Mouse (Mus musculus) kidney, postnatal 10 days (tissue): Measurements from ENCODE around the gene Sapcd1.
"Not testable (repeated sequence)": the region's sequence is repeated elsewhere in the genome, so short reads cannot be mapped to it uniquely, and the experiment has no call there.

Source experiments
- DNase-seq: peaks from one replicate; pipeline ENCODE4 v3.0.0; 2021; ENCODE audit warnings: mixed read lengths

Gene Sapcd1

GRCm38 (mm10) chr17:35007387-35007991 lies 20.3 kb downstream of the Sapcd1 start:
- DNase-seq, result no peak

DNA sequence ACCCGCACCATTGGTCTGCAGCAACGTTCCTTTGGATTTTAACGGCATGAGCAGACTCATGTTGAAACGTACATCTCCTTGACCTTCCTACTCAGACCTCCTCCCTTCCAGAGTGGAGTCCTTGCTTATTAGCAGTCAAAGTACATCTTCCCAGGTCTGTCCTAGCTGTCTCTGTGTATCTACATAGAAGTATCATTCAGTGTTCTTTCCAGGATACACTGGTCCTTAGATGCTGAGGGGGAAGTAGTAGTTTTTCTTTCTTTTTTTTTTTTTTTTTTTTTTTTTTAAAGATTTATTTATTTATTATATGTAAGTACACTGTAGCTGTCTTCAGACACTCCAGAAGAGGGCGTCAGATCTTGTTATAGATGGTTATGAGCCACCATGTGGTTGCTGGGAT lies 21.9 kb downstream of the Sapcd1 start:
- not testable (repeated sequence) for DNase-seq

DNA sequence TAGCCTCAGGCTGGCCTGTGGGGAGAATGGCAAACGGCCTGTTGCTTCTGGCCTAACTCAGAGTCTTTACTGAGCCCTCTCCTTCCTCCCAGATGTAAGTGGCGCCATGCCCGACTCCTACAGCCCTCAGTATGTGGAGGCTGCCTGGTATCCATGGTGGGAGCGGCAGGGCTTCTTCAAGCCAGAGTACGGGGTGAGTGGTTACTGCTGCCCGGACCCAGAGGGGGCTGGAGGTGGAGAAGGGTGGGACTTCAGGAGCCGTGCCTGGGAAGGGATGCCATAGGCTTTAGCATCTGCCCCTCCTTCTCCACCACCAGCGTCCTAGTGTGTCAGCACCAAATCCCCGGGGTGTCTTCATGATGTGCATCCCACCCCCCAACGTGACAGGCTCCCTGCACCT lies 22.7 kb downstream of the Sapcd1 start:
- no peak for DNase-seq

DNA sequence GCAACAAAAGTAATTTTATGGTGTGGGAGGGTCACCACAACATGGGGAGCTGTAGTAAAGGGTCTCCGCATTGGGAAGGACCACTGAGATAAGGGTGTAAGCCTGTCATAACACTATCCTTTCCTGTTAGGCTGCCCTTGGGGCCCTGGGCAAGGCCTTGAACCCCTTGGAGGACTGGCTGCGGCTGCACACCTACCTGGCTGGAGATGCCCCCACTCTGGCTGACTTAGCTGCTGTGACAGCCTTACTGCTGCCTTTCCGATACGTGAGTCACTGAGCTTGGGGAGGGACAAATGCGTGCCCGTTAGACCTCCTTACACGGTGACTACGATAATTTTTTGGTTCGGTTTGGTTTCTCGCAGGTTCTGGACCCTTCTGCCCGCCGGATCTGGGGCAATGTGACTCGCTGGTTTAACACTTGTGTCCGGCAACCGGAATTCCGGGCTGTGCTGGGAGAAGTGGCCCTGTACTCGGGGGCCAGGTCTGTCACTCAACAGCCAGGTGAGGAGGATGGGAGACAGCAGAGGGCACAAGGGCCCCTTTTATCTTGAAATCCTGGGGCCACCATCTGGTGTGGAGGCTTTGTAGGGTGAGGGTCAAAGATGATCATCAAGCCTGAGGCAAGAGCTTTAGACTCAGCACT lies 23.6 kb downstream of the Sapcd1 start:
- no peak for DNase-seq

DNA sequence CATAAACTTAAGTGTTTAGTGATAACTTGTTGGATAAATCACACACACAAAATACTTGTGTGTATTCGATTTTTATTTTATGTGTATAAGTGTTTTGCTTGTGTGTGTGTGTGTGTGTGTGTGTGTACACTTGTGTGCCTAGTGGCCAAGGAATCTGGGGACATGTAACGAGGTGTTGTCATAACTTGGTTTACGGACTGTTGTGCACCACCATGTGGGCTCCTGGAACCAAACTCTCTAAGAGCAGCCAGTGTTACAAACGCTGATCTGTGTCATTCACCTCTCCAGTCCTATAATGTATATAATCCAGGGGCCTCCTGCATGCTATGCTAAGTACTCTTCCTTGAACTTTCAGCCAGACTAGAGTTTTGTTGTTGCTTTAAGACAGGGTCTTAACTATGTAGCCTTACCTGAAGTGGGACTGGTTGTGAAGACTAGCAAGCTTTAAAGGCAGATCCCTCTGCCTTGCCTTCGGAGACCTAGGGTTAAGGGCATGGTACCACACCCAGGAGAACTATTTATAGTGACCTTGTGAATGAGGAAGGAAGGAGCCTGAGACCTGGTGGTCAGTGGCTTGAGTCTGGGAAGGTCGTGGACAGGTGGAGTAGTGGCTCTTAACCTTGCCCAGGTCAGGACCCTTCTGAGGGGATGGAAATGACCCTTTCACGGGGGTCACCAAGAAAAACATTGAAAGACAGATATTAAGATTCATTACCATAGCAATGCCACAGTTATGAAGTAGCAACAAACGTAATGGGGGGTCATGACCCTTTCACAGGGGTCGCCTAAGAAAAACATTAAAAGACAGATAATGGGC lies 24.6 kb downstream of the Sapcd1 start:
- DNase-seq, result no peak

DNA sequence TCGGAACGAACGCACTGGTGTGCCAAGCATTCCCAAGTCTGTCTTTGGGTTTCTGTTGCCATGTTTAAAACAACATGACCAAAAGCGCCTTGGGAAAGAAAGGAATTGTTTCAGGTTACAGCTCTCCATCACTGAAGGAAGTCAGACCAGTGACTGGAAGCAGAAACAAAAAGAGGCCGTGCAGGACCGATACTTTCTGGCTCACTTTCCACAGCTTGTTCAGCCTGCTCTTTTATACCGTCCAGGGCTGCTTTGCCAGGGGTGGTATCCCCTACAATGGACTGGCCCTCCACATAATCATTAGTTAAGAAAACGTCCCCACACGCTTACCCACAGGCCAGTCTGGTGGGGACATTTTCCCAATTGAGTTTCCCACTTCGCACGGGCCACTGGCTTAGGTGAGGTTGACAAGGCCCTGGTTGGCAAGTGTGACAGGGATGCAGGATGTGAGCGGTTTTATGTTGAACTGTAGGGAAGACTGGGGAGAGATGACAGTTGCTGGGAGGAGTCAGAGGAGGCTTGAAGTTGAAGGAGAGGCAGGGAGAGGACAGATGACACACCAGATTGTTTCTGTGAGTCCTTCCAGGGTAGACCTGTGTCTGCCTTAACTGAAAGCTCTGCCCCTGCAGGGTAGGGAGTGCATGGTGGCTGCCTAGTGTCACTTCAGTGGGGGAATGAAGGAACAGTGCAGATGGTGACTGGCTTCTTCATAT lies 25.5 kb downstream of the Sapcd1 start:
- DNase-seq, result peak; percentile 6

DNA sequence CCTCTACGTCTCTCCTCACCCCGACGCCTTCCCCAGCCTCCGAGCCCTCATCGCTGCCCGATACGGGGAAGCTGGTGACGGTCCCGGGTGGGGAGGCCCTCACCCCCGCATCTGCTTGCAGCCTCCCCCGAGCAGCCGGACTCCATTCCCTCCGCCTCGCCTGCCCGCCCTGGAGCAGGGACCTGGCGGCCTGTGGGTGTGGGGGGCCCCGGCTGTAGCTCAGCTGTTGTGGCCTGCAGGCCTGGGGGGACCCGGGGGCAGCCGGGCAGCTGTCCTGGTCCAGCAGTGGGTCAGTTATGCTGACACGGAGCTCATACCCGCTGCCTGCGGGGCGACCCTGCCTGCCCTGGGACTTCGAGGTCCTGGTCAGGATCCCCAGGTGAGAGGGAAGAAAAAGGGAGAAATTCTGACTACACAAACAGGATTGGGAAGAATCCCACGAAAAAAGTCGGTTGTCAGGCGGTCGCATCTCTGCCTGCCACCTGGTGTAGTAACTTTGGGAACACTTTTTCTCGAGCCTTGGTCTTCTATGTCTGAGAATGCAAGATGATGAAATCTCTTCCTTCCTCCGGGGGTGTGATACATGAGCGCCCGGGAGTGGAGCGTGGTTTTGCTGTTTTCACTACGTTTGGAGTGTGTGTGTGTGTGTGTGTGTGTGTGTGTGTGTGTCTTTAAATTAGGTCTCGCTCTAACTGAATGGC lies 26.2 kb downstream of the Sapcd1 start:
- peak; percentile 47 for DNase-seq

- DNase-seq, result peak; percentile 92
Measured at GRCm38 (mm10) chr17:35000717-35001451, 26.9 kb downstream of the Sapcd1 start, which contains the start of gene Vars. Gene Vars (plus strand): TSS chr17:35000987.

- peak; percentile 26 for DNase-seq
Measured at GRCm38 (mm10) chr17:34999871-35000716, 27.7 kb downstream of the Sapcd1 start.

DNA sequence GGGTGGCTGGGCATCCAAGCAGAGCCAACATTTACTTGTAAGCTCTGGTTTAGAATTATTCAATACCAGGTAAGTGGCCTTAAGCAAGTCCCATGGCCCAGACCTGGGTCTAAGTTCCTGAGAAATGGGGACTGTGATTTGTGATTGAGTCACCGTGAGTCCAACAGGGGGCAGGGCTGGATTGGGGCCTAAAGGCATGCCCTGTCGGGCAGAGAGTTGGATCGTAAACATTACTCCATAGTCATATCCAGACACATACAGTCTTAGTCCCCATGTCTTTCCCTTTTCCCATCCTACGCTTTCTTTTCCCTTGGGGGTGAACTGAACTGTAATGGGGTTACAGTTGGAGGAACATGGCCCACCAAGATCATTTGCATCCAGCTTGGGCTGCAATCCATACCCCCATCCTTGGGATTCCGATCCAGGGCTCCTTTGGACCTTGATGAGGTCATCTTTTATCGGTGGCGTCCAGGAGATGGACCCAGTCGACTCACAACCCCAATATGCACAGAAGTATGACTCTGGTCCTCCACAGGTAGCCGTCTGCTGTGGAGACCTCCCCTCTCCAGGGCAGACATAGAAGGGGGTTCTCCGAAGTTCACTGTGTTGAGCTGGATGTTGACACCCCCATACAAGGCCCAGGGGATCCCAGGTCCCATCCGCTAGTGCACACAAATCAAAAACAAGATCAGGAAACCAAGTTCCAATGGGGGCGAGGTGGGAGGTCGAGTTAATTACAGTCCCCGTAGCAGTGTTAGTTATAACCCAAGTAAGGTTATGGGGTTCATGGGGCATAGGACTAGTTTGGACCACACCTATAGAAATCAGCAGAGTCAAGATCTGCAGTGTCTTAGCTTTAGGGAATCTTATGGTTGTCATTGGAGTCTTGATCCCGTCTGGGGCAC lies 29.0 kb downstream of the Sapcd1 start:
- DNase-seq, result peak; percentile 10

GRCm38 (mm10) chr17:34997142-34997483 lies 30.7 kb downstream of the Sapcd1 start:
- DNase-seq, result no peak

GRCm38 (mm10) chr17:34996411-34997141 lies 31.2 kb downstream of the Sapcd1 start:
- DNase-seq, result no peak

GRCm38 (mm10) chr17:34995927-34996326 lies 31.9 kb downstream of the Sapcd1 start:
- DNase-seq, result not testable (repeated sequence)

GRCm38 (mm10) chr17:34995192-34995591 lies 32.6 kb downstream of the Sapcd1 start:
- not testable (repeated sequence) for DNase-seq

DNA sequence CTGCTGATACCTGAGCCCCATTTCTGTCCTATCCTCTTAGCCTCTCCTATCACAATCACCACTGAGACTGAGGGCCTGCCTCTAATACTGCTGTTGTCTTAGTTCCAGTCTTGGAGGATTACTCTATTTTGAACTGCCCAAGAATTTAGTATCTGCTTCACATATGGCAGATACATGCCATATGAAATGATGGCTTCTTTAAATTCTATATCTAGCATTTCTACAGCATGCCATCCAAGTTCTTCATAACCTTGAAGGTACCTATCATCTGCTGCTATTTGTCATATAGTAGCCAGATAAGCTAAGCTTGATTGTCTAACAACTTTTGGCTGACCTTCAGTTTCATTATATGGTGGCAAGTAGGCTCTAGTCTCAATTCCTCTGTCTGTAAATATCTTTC lies 33.1 kb downstream of the Sapcd1 start:
- DNase-seq, result no peak

GRCm38 (mm10) chr17:34984218-34984617 lies 43.6 kb downstream of the Sapcd1 start:
- DNase-seq, result no peak

DNA sequence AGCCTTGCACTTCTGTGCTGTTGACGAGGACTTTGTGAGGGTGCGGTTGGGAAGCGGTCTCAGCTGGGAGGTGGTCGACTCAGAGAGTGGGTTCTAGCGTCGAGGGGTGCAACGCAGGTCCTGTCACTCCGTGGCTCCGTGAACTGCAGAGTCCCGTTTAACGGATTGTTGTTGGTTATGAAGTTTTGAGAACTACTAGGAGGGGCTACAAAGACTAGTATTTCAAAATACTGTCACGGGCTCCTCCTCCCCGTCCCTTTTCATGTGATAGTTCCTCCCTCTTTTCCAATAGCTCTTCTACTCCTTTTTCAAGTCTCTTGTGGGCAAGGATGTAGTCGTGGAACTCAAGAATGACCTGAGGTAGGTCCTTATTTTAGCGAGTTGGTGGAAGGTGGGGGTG lies 45.5 kb downstream of the Sapcd1 start:
- no peak for DNase-seq

GRCm38 (mm10) chr17:34981690-34982180 lies 46.1 kb downstream of the Sapcd1 start, which contains the start of gene Lsm2:
Gene Lsm2 (plus strand): TSS chr17:34981862.
- peak; percentile 94 for DNase-seq

- DNase-seq, result peak; percentile 55
Measured at GRCm38 (mm10) chr17:34980655-34981054, 47.2 kb downstream of the Sapcd1 start.
